Mouse (Mus musculus) urinary bladder, postnatal 10 days (tissue): ENCODE data around the gene Rad17.

Experiments
- DNase-seq: peaks from one replicate; pipeline ENCODE4 v3.0.0; 2022; ENCODE audit warnings: low spot score

Gene Rad17

GRCm38 (mm10) chr13:100570713-100571112 is 80.1 kb downstream of the Rad17 start:
- DNase-seq = no peak

DNA sequence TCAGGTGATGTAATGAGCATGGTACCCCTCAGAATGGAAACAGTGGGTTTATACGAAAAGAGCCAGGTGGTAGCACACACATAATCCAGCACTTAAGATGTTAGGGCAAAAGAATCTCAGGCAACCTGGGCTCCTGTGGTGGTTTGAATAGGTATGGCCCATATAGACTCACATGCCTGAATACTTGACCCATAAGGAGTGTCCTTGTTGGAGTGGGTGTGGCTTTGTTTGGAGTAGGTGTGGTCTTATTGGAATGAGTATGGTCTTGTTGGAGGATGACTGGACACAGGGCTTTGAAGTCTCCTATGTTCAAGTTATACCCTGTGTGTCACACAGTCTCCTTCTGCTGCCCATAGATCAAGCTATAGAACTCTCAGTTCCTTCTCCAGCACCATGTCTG is 82.5 kb downstream of the Rad17 start:
- DNase-seq = no peak
